Mouse (Mus musculus): Measurements from ENCODE around the gene Cuedc1.

The Cuedc1 gene

DNA sequence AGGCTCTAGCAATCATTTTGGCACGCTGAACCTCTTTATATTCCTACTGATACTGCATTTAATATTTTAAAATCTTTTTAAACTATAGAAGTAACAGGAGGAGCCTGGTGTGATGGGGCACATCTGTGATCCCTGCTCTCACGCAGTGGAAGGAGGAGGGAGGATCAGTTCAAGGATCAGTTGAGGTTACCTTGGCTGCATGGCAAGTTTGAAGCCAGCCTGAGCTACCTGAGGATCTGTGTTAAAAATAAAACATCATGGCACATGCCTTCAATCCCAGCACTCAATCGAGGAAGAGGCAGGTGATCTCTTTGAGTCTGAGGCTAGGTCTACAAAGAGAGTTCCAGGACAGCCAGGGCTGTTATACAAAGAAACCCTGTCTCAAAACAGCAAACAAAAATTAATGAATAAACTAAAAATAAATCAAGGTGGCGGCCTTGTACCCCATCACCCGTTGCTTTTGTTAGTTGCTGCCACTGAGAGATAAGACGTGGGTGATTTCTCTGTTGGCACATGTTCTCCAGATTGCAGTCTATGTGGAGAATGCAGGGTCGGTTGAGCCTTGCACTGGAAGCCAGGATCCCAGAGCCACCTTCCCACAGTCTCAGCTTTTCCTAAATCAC lies 50.3 kb downstream of the Cuedc1 start:
- DNase-seq (ENCODE audit: low read depth, low spot score): no peak

DNA sequence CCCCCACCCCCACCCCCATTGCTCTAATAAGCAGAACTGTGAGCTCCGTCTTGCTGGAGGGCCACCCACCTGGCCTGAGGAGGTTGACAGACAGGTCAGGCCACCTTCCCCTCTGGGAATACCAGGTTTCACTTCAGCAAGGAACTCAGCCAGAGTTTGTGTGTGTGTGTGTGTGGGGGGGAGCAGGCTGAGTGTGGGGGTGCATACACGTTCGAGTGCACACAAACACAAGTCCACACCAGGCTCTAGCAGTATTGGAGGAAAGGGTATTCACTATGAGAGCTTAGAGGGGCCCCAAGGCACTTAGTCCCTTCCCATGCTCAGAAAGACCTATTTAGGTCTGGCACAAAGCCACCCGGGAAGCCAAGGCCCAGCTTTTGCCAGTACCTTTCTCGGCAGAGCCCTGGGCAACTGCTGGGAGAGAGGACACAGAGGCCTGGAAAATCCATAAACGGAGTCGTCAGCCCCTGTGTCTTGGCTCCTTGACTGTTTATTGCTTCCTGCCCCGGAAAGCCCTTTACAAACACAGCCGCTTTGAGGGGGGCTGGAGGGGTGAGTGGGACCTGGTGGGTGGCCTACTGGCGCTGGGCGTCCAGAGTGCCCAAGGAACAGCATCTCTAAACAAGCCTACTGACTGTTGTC lies 50.9 kb downstream of the Cuedc1 start:
- DNase-seq (ENCODE audit: low read depth, low spot score): peak; percentile 77

DNA sequence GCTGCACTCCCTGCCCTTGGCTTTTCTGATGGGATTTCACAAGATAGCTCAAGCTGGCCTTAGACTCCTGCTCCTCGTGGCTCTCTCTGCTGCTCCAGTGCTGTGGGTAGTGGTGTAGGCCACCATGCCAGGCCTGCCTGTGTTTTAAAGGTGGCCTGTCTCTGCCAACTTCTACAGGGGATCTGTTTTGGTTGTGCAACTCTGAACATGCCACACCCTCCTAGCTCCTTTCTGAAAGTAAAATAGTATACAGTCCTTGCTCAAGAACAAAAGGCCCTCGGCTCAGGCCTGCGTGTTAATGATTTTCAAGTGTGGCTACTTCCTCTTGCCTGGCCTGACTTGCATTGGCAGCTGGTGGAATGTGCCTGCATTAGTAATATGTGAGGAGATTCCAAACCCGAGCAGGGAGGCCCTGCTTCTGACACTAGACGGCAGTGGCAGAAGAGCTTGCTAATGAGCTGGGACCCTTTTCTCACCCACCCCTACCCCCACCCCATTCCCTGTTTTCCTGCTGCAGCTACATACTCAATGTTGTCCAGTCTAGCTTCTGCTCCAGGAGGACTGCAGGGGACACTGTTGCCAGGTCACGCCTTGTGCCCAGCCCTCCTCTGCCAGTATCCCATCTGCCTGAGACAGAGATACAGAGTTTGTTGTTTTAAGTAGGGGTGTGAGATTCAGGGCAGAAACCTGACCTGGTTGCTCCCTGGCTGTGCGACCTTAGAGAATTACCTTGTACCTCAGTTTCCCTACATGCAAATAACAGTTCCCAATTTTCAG lies 53.7 kb downstream of the Cuedc1 start:
- DNase-seq (ENCODE audit: low read depth, low spot score): no peak

DNA sequence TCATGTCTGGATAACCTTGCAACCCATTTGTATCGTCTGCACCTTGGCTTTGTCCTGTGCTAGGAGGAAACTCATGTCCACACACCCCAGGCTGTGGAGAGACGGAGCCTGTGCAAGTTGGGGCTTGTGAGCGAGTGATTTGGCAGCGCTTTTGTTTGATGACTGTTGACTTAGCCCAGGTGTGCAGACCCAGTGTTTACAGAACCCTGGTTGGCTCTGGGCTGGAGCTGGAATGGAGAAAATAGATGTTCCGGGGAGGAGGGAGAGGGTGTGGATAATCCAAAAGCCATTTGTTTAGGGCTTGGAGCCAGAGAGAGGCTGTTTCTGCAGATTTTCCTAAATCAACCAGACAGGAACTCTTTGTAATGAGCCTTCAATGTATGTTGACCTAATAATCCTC lies 56.0 kb downstream of the Cuedc1 start:
- DNase-seq (ENCODE audit: low read depth, low spot score): no peak

DNA sequence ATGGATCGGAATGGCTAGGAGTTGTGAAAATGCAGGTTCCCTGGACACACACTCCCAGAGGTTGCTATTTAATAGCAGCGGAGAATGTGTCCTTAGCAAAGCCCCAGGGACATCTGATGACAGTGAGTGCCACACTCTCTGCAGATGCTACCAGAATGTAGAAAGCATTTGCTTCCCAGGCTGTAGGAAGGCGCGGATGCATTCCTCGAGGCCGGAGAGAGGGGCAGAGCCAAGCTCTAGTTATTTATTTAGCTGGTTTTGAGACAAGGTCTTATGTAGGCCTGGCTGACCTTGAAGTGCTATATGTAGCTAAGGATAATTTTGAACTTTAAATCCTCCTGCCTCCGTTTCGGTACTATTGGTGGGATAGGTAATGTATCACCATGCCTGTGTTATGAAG lies 56.6 kb downstream of the Cuedc1 start:
- DNase-seq (ENCODE audit: low read depth, low spot score): no peak

DNA sequence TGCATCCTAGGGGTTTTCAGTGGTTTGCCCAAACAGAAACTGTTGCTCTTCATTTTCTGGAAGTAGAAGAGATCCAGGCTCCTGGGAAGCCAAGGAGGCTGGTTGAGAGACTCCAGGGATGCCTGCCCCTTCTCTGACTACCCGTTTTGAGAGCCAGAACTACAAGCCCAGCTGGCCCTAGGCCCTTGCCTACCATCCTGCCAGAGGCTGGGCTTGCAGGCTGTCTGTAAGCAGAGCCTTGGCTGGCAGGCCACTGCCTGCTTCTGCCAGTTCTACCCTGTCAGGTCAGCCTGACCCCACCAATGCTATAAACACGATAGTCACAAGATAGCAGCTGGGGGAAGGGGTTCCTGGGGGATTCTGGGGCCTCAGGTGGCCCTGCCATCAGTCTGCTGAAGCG lies 57.6 kb downstream of the Cuedc1 start:
- DNase-seq (ENCODE audit: low read depth, low spot score): no peak

DNA sequence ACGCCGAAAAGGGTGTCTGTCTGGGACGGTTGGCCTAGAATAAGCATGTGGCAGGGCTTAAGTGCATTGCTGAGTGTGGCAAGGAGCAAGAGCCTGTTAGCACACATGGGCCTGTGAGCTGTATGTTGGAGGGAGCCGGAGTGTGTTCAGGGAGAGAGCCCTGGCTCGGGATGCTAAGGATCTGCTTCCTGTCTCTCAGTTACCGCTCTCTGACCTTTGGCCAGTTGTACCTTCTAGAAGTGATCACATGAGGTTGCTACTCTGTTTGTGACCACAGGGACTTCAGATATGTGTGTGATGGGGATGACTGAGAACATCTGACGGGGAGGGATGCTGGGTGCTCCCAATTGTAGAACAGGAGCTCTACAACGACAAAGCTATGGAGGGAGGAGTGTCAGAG lies 58.1 kb downstream of the Cuedc1 start:
- no peak for DNase-seq (ENCODE audit: low read depth, low spot score)

DNA sequence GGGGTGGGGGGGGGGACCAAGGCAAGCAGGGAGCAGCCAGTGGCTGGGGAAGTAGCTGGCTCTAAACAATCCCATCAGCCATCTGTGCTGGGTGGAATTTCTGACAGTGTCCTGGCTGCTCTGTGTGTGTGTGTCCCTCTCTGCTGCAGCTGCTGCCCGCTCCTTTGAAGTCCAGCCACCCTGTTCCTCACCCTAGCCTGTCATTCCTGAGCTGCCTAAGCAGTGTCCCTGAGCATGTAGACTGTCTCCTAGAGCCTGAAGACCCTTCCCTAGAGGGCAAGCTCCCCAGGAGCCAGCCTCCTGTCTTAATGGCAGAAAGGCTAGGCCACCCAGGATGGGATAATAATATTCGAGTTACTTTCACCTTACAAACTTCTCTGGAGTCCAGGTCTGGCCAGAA lies 58.5 kb downstream of the Cuedc1 start:
- DNase-seq (ENCODE audit: low read depth, low spot score): no peak

DNA sequence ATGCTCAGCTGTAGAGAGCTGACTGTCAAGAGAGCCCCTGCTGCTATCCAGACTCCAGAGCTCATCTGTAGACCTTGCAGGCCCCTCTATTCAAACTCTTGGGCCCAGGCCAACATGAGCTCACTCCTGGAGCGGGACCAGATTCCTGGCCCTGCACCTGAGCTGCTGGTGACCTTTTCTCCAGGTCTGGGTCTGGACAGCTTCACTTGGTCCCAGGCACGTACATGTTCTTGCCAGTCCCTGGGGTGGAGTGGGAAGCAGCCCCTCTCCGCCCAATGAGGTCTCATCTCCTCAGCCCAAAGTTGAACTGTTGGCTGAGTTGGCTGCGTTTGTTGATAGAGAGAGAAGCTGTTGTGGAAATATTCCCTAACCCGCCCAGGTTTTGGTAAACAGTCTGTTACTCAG lies 61.0 kb downstream of the Cuedc1 start:
- no peak for DNase-seq (ENCODE audit: low read depth, low spot score)

DNA sequence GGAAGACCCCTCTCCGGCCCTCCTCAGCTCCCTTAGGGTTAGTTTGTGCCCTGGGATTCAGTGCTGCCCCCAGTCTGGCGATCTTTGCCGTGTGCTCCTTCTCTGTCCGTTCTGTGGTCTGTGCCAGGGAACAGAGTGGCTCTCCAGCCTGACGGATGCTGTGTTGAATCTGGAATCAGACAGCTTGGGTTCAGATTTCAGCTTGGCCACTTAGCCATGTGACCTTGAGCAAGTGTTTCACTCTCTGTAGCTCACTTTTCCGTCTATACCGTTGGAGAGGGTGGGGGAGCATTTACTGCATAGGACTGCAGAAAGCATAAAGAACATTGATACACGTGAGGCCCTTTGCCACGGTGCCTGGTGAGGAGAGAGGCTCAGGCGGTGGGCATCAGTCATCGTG lies 61.5 kb downstream of the Cuedc1 start:
- no peak for DNase-seq (ENCODE audit: low read depth, low spot score)

DNA sequence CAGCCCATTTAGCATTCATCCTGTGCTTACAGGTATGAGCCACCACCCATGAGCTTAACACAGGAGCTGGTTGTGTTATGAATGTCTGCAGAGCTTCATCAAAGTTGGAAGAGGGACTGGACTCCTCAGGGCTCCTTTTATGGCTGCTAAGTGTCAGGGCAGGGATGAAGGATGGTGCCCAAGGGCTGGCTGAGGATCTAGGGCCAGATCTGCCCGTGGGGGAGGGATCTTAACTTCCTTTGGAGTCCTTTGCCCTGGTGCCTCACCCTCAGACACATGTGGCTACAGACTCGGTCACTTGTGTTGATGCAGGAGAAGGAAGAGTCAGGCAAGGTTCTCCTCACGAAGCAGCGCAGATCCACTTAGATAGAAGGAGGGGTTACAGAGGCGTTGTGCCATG lies 62.5 kb downstream of the Cuedc1 start:
- DNase-seq (ENCODE audit: low read depth, low spot score): no peak

DNA sequence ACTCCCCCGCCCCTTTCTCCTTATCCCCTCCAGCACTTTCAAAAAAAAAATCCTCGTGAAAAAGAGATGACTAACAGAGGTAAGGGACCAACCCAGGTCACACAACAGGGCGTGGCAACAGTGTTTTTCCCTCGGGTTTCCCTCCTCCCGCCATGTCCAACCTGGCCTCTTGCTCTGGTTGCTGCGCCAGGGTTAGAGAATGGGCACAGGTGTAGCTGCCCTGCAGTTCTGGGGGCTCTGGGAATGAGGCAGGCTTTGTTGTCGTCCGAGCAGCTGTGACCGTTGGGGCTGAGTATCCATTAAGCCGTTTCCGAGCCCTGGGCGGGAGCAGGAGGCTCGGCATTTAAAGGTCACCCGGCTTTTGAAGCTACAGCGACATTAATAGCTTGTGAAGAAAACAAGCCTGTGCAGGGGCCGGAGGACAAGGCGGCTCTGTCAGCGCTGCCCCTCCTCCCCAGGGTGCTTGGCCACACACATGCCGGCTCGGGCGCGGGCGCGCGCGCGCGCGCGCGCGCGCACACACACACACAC lies 63.3 kb downstream of the Cuedc1 start:
- peak; percentile 88 for DNase-seq (ENCODE audit: low read depth, low spot score)

DNA sequence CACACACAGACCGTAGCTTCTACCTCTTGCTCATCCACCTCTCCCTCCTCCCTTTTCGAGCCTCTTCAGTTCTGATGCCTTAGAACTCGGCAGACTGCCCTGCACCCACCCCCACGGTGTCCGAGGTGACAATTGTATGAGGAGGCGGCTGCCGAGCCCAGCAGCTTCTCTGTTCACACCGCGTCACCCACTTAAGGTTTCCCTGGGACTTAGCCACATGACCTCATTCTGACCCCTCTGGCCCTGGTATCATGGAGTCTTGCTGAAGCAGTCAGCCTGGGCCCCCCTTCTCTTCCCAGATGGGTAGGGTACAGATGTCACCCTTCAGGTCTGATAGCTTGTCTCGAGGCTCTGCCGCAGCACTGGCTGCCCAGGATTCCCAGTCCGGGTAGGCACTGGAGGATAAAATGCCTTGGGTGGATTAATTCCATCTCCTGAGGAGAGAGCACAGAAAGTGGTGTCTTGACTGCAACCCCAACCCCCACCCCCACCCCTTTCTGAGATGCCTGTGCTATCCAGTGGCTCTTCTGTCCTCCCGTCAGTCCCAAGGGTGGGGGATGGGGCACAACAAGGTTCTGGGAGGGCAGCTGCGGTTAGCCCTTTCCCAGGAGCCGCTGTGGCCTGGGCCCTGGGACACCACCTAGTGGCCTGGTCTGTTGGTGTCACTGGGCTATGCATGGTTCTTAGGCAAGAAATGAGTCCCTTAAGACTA lies 63.9 kb downstream of the Cuedc1 start:
- DNase-seq (ENCODE audit: low read depth, low spot score): peak; percentile 86

DNA sequence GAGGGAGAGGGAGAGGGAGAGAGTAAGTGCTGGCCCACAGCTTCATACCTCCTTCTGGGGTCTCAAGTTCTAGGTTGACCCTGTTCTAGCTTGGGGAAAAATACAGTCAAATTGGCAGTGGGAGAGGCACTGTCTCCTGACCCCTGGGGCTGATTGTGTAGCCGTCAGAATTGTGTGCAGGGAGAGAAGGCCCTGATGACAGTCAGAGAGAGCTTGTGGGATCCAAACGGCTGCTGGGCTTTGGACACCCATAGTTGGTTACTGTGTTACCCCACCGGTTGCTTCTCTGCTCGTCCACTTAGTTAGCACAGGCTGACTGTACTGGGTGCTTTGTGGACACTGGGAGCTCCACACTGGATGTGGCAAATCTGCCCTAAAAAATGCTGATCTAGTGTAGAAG lies 64.9 kb downstream of the Cuedc1 start:
- no peak for DNase-seq (ENCODE audit: low read depth, low spot score)

DNA sequence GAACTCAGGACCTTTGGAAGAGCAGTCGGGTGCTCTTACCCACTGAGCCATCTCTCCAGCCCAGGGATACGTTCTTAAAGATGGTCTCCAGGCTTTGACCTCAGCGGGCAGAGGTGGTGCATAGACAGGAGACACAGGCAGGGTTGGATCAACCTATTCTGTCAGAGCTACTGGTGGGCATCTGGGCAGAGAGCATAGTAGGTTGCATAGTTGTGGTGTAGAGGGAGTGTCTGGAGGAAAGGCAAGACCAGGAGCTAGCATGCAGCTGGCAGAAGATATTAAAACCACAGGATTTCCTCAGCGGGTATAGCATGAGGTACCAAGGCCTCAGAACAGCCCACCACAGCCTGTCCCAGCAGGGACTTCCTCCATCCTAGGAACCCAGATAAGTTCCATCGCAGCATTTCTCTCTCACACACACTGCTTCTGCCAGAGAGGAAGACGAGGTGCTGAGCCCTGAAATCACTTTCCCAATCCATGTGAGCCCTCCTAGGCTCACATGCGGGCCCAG lies 66.4 kb downstream of the Cuedc1 start:
- no peak for DNase-seq (ENCODE audit: low read depth, low spot score)

DNA sequence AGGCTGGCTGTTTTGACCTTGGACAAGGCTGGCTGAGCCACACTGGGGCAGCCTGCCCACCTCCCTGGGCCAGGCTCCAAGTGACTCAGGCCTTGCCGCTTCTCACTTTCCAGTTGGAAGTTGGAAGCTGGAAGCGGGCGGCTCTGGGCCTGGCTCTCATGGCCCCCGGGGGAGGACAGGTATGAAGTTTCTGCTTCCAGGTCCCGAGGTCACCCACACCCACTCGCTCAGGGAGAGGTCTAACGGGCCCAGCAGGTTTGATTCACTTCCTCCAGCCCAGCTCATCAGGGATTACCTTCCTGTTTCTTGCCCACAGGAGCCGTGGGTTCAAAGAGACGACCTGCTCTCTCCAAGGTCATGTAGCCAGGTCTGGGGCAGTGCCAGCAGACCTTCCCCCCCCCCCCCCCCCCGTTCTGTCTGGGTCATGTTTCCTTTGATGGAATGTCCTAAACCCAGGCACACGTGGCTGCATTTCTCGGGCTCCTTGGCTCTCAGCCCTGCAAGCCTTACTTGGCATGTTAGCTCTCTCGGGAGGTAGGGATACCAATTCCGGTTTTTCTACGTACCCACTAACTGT lies 67.0 kb downstream of the Cuedc1 start:
- DNase-seq (ENCODE audit: low read depth, low spot score): no peak

DNA sequence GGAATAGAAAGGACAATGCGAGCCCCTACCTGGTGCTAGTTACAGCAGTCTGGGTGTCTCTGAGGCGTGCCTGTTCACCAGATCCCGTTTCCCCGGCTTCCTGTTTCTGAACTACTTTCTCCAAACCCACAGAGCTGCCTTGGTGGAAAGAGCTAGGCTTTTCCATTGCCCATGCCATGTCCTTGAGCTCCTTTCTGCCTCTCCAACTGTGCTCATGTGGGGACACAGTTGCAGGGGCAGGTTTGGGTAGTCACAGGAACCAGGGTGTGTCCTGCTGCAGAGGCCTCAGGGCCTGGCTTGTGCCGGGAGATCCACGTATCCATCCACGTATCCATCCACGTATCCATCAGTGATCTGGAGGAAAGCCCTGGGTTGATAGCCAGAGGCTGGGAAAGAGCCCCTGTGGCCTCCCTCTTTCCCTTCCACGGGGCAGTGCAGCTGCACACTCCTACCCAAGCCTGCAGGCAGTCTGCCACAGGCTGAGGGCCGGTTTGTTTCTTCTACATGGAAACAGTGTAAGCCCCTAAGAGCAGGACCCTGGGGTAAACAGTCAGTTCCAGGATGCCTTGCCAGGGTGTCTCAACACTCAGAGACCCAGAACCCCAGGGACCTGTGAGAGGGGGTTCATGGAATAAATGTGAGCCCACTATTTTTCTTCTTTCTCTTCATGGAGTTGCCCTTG lies 68.0 kb downstream of the Cuedc1 start:
- DNase-seq (ENCODE audit: low read depth, low spot score): no peak

DNA sequence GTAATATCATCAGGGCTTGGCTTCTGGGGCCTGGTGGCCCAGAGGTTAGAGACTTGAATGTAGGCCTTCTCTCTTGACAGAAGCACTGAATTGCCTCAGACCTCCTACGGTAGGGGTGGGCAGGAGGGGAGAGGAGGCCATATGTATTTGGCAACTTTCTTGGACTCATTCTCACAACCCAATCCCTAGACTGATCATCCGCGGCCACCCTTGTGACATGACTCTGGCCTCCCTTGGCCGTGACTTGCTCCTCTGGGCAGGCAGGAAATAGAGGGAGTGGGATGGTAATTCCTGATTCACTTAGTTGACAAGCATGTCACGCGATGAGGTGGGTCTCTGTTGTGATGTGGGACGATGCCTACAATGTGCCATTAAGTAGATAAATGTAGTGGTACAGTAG lies 68.6 kb downstream of the Cuedc1 start:
- no peak for DNase-seq (ENCODE audit: low read depth, low spot score)

DNA sequence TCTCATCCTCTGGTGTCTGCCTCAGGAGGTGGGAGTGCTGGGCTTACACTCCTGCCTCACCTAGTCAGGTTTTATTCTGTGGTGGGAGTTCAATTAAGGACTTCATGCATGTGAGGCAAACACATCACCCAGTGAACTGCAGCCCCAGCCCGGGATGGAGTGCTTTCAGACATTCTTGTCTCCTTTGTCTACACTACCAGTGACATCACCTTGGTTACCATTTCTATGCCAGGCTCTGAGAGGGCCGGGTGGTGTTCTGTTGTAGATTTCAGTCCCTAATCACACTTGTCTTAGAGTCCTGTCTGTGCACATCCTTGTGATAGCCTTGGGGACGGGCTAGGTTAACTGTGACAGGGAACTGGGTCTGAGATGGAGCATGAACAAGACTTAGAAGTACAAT lies 70.8 kb downstream of the Cuedc1 start:
- DNase-seq (ENCODE audit: low read depth, low spot score): no peak

DNA sequence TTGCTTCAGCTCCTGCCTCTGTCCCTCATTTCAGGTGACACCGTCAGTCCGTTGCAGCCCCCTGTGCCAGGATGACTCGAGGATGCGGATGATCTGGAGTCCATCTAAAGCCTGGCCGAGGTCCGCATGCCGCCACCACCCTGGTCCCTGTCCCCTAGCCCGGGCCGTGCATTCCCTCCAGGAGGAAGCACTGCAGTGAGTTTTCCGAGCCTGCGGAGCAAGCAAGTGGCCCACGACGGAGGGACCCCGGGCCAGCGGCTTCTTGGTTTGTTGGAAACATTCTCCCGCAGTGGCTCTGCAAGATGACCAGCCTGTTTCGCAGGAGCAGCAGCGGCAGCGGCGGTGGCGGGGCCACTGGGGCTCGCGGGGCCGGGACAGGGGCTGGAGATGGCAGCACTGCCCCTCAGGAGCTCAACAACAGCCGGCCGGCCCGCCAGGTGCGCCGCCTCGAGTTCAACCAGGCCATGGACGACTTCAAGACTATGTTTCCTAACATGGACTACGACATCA lies 71.7 kb downstream of the Cuedc1 start:
- no peak for DNase-seq (ENCODE audit: low read depth, low spot score)

DNA sequence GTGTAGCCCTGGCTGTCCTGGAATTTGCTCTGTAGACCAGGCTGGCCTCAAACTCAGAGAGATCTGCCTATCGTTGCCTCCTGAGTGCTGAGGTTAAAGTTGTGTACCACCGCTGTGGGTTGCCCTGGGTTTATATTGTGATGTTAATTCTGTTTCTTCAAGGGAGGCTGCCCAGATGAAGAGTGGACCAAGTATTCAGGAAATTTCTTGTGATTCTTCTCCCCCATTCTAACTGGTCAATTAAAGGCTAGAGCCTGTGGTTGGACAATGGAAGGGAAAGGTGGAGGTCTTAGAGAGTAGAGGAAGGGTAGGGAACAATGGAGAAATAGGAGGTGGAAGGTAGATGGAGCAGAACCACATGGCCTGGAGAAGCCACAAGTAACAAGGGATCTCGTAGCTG lies 72.7 kb downstream of the Cuedc1 start:
- no peak for DNase-seq (ENCODE audit: low read depth, low spot score)
